Mouse (Mus musculus) lung, postnatal 0 days (tissue): ENCODE results near the gene Pip4k2a.

Experiments
- CTCF ChIP-seq: IDR thresholded peaks from 2 replicates; pipeline ENCODE4 v1.5.1; 2016; ENCODE audit warnings: antibody characterized with exemption, mild to moderate bottlenecking
- EP300 ChIP-seq: IDR thresholded peaks from 2 replicates; pipeline ENCODE4 v1.6.1; 2016; ENCODE audit warnings: antibody characterized with exemption, mild to moderate bottlenecking, control low read depth

GRCm38 (mm10) chr2:18937611-18938010 is 60.3 kb downstream of the Pip4k2a start:
- TF ChIP-seq EP300 (no peak), CTCF (no peak)
